Comparison of ENCODE assay signal across 23 mouse cellular contexts in genomic region chr17:56884809-56885208, GRCm38 (mm10). TPM values are rescaled to one million over a fixed set of nuclear protein-coding genes. Genes with fewer than 3 reads are reported as not detected.
A peak's percentile ranks its signal among the peaks of the same experiment; 100 is the strongest.
DNase-seq lines count a peak whose midpoint lies in the region; ATAC-seq and TF ChIP-seq lines count a peak whose summit lies in the region.
"Had no signal": no experiment of that assay in that cellular context is flagged by ENCODE, and none has a peak within 500 bp of the region (broad histone marks: within the 10 kb centered on the region; RNA-seq: fewer than 3 reads in every experiment).

No protein-coding gene starts in this region.

- no peak overlapping the region for H3K4me3 ChIP-seq in heart, embryonic 15.5 days
- peak overlapping the region; percentile 6 to 43; a peak in 3 of 4 replicates for H3K4me3 ChIP-seq in ES-E14 (ENCODE audit: insufficient read depth in 1 of 2, low read depth in 1 of 2, low read length in 2 of 2, poor library complexity in 1 of 2, severe bottlenecking in 1 of 2)
- no peak overlapping the region for H3K4me3 ChIP-seq in midbrain, postnatal 0 days (ENCODE audit: low read depth, low read length)
- H3K4me3 ChIP-seq: erythroblast, embryonic 14.5 days; hindbrain, embryonic 12.5 days; kidney, embryonic 15.5 days; midbrain, embryonic 15.5 days; neural tube, embryonic 12.5 days had no signal

- no peak for TF ChIP-seq CTCF in midbrain, postnatal 0 days (IDR thresholded peaks at IDR 0.05)

- H3K27ac ChIP-seq in heart, embryonic 15.5 days, result 0 out of 2 replicates have a peak overlapping the region, but pooled peaks have one; percentile 9
- peak overlapping the region; percentile 87 for H3K27ac ChIP-seq in ES-E14 (ENCODE audit: insufficient read depth, low read depth, low read length, poor library complexity, severe bottlenecking)
- no peak overlapping the region for H3K27ac ChIP-seq in midbrain, postnatal 0 days (ENCODE audit: low read depth, low read length)
- H3K27ac ChIP-seq: hindbrain, embryonic 12.5 days; kidney, embryonic 15.5 days; midbrain, embryonic 15.5 days; neural tube, embryonic 12.5 days had no signal

- H3K4me2 ChIP-seq in heart, embryonic 15.5 days, result no peak overlapping the region
- H3K4me2 ChIP-seq in midbrain, postnatal 0 days (ENCODE audit: low read depth, low read length, poor library complexity, severe bottlenecking), result no peak overlapping the region
- H3K4me2 ChIP-seq: hindbrain, embryonic 12.5 days; kidney, embryonic 15.5 days; midbrain, embryonic 15.5 days; neural tube, embryonic 12.5 days had no signal

- in situ Hi-C loops in ES-E14 (cut with MboI; ENCODE audit: low sequenced_read_pairs in 2 of 2, unreplicated experiment in 2 of 2), result no loop called here

- intact Hi-C loops in heart, postnatal 14 days (cut with DNase I), result no loop called here
- intact Hi-C loops in gastrocnemius, postnatal 14 days (cut with DNase I; ENCODE audit: low total_unique reads), result no loop called here

- H3K9me3 ChIP-seq in heart, embryonic 15.5 days (replicated peaks), result no peaks in the 10 kb centered on the region
- no peaks in the 10 kb centered on the region for H3K9me3 ChIP-seq in ES-E14 (ENCODE audit: control insufficient read depth, insufficient read depth, low read depth, low read length)
- H3K9me3 ChIP-seq in midbrain, postnatal 0 days (ENCODE audit: low read length), result no peaks in the 10 kb centered on the region
- H3K9me3 ChIP-seq: kidney, embryonic 15.5 days; midbrain, embryonic 15.5 days; neural tube, embryonic 12.5 days had no signal

- no peaks in the 10 kb centered on the region for H3K36me3 ChIP-seq in heart, embryonic 15.5 days
- peaks cover 11% of the 10 kb centered on the region for H3K36me3 ChIP-seq in ES-E14 (ENCODE audit: control insufficient read depth, insufficient read depth, low read length, poor library complexity, severe bottlenecking)
- H3K36me3 ChIP-seq in midbrain, postnatal 0 days (ENCODE audit: insufficient read depth, low read length), result 0 out of 2 replicates have a peak, but pooled peaks cover 3% of the 10 kb centered on the region

- no peaks in the 10 kb centered on the region for H3K27me3 ChIP-seq in heart, embryonic 15.5 days
- no peaks in the 10 kb centered on the region for H3K27me3 ChIP-seq in midbrain, postnatal 0 days (ENCODE audit: insufficient read depth, low read length)
- H3K27me3 ChIP-seq: hindbrain, embryonic 12.5 days; kidney, embryonic 15.5 days; midbrain, embryonic 15.5 days; neural tube, embryonic 12.5 days had no signal

- H3K9ac ChIP-seq in heart, embryonic 15.5 days, result no peak overlapping the region
- peak overlapping the region; percentile 63; the same call in 1 of the 2 replicates for H3K9ac ChIP-seq in ES-E14 (ENCODE audit: insufficient read depth, low read depth, low read length, poor library complexity, severe bottlenecking)
- no peak overlapping the region for H3K9ac ChIP-seq in midbrain, postnatal 0 days (replicated peaks; ENCODE audit: low read length, poor library complexity, severe bottlenecking)
- H3K9ac ChIP-seq: hindbrain, embryonic 12.5 days; kidney, embryonic 15.5 days; midbrain, embryonic 15.5 days; neural tube, embryonic 12.5 days had no signal

- no peak for DNase-seq in heart, postnatal 14 days
- peak; percentile 9 to 19 for DNase-seq in B cell, adult 2 months
- no peak for DNase-seq in ES-E14 (ENCODE audit: low read depth, low spot score)
- DNase-seq in midbrain, postnatal 0 days (ENCODE audit: low spot score), result no peak
- DNase-seq in gastrocnemius, postnatal 14 days, result no peak
- DNase-seq in kidney, postnatal 25 days, result no peak
- DNase-seq: cerebellum, postnatal 25 days; left cerebral cortex, postnatal 4 days; spleen, adult 18-20 months had no signal

- 86% methylated on average over 17 of the region's 17 CpGs for WGBS in heart, embryonic 15.5 days
- 91% methylated on average over 17 of the region's 17 CpGs for WGBS in midbrain, postnatal 0 days

- H3K4me1 ChIP-seq in heart, embryonic 15.5 days (replicated peaks), result peaks cover 18% of the 10 kb centered on the region
- H3K4me1 ChIP-seq in ES-E14 (ENCODE audit: control insufficient read depth in 2 of 2, insufficient read depth in 2 of 2, low read length in 2 of 2, poor library complexity in 1 of 2), result peaks cover 4 to 19% of the 10 kb centered on the region in 2 experiments
- H3K4me1 ChIP-seq in midbrain, postnatal 0 days (ENCODE audit: insufficient read depth, low read length), result no peaks in the 10 kb centered on the region
- H3K4me1 ChIP-seq: hindbrain, embryonic 12.5 days; midbrain, embryonic 15.5 days; neural tube, embryonic 12.5 days had no signal

- no peak for ATAC-seq in heart, embryonic 15.5 days (replicated peaks; ENCODE audit: insufficient number of reproducible peaks, insufficient read depth, low FRiP score, low read depth)
- ATAC-seq in granulocyte monocyte progenitor cell, adult 5-6 weeks (replicated peaks; ENCODE audit: poor library complexity, severe bottlenecking), result peak; percentile 40; the same call in 1 of the 2 replicates
- no peak for ATAC-seq in midbrain, postnatal 0 days (ENCODE audit: low FRiP score)
- ATAC-seq: forebrain, embryonic 16.5 days; midbrain, embryonic 15.5 days had no signal

TF ChIP-seq in ES-E14, 5 proteins besides CTCF, POLR2A, EP300 and RAD21:
- no peak for TF ChIP-seq CHD2 (IDR thresholded peaks at IDR 0.05; ENCODE audit: low read depth, low read length)

RNA-seq across cellular contexts. Expression of gene 1700061G19Rik, which starts 9.5 kb away (rescaled TPM):
- polyA plus RNA-seq in heart, embryonic 15.5 days (2015; fragmentation: Nextera tagmentation; extraction: Ambion mirVana), result 0.30 and 0.43 TPM in 2 replicates
- not detected for total RNA-seq in heart, postnatal 14 days (2021)
- total RNA-seq in ES-E14 (2012; rRNA removed), result 17.3 and 24.0 TPM in 2 replicates
- total RNA-seq in granulocyte monocyte progenitor cell, adult 5-6 weeks (2014; fragmentation: Nextera tagmentation), result 0.47 TPM in 1 of 2 replicates, not detected in the other
- total RNA-seq in granulocyte monocyte progenitor cell, adult 5-6 weeks (2017), result 0.17 TPM in 1 of 2 replicates, not detected in the other
- total RNA-seq in midbrain, postnatal 0 days (2014; rRNA removed), result not detected in 2 replicates
- polyA plus RNA-seq in midbrain, postnatal 0 days (2015; fragmentation: Nextera tagmentation; extraction: Ambion mirVana), result 0.45 and 0.72 TPM in 2 replicates
- not detected for total RNA-seq in gastrocnemius, postnatal 14 days (2021)
- total RNA-seq: gastrocnemius, adult 18-20 months; heart, adult 18-20 months; liver, adult 2 months had no signal
- polyA plus RNA-seq: erythroblast, embryonic 14.5 days had no signal

RNA-seq across cellular contexts. Expression of gene Acsbg2, which starts 10.6 kb away (rescaled TPM):
- not detected in 2 replicates for polyA plus RNA-seq in heart, embryonic 15.5 days (2015; fragmentation: Nextera tagmentation; extraction: Ambion mirVana)
- not detected for total RNA-seq in heart, postnatal 14 days (2021)
- total RNA-seq in ES-E14 (2012; rRNA removed), result 0.58 and 0.90 TPM in 2 replicates
- total RNA-seq in granulocyte monocyte progenitor cell, adult 5-6 weeks (2014; fragmentation: Nextera tagmentation), result not detected in 2 replicates
- not detected in 2 replicates for total RNA-seq in granulocyte monocyte progenitor cell, adult 5-6 weeks (2017)
- 0.11 TPM in 1 of 2 replicates, not detected in the other for total RNA-seq in midbrain, postnatal 0 days (2014; rRNA removed)
- polyA plus RNA-seq in midbrain, postnatal 0 days (2015; fragmentation: Nextera tagmentation; extraction: Ambion mirVana), result not detected in 2 replicates
- total RNA-seq in gastrocnemius, postnatal 14 days (2021), result not detected
- total RNA-seq: gastrocnemius, adult 18-20 months; heart, adult 18-20 months; left cerebral cortex, postnatal 4 days; liver, adult 2 months had no signal
- polyA plus RNA-seq: embryonic facial prominence, embryonic 11.5 days; erythroblast, embryonic 14.5 days; forebrain, embryonic 16.5 days; heart, embryonic 16.5 days; hindbrain, embryonic 12.5 days; intestine, embryonic 14.5 days; kidney, embryonic 15.5 days; liver, adult 2 months; midbrain, embryonic 15.5 days; neural tube, embryonic 12.5 days had no signal

RNA-seq across cellular contexts. Expression of gene Mllt1, which starts 50.4 kb away (rescaled TPM):
- 25.8 and 35.3 TPM in 2 replicates for polyA plus RNA-seq in heart, embryonic 15.5 days (2015; fragmentation: Nextera tagmentation; extraction: Ambion mirVana)
- 10 to 100 TPM; 22.0 to 22.7 TPM for total RNA-seq in heart, postnatal 14 days (2021)
- 24.6 and 25.9 TPM in 2 replicates for total RNA-seq in ES-E14 (2012; rRNA removed)
- 20.6 and 26.9 TPM in 2 replicates for total RNA-seq in granulocyte monocyte progenitor cell, adult 5-6 weeks (2014; fragmentation: Nextera tagmentation)
- 16.6 and 17.0 TPM in 2 replicates for total RNA-seq in granulocyte monocyte progenitor cell, adult 5-6 weeks (2017)
- 136 and 145 TPM in 2 replicates for total RNA-seq in midbrain, postnatal 0 days (2014; rRNA removed)
- 60.2 and 63.5 TPM in 2 replicates for polyA plus RNA-seq in midbrain, postnatal 0 days (2015; fragmentation: Nextera tagmentation; extraction: Ambion mirVana)
- 10 to 100 TPM; 13.9 to 17.1 TPM for total RNA-seq in gastrocnemius, postnatal 14 days (2021)

RNA-seq across cellular contexts. Expression of gene Rfx2, which starts 54.0 kb away (rescaled TPM):
- polyA plus RNA-seq in heart, embryonic 15.5 days (2015; fragmentation: Nextera tagmentation; extraction: Ambion mirVana), result 4.8 and 6.3 TPM in 2 replicates
- total RNA-seq in heart, postnatal 14 days (2021), result 1 to 10 TPM; 4.3 to 6.0 TPM
- total RNA-seq in ES-E14 (2012; rRNA removed), result 15.8 and 22.5 TPM in 2 replicates
- total RNA-seq in granulocyte monocyte progenitor cell, adult 5-6 weeks (2014; fragmentation: Nextera tagmentation), result 4.4 and 6.4 TPM in 2 replicates
- total RNA-seq in granulocyte monocyte progenitor cell, adult 5-6 weeks (2017), result 1.6 and 2.8 TPM in 2 replicates
- total RNA-seq in midbrain, postnatal 0 days (2014; rRNA removed), result 5.1 and 5.7 TPM in 2 replicates
- polyA plus RNA-seq in midbrain, postnatal 0 days (2015; fragmentation: Nextera tagmentation; extraction: Ambion mirVana), result 2.3 and 3.0 TPM in 2 replicates
- 1 to 10 TPM; 3.3 to 4.7 TPM for total RNA-seq in gastrocnemius, postnatal 14 days (2021)

Comparison
In these comparisons a context has a peak if more than half of its experiments do, and no peak if none do; other contexts are left out.
1. H3K4me3 ChIP-seq: peak in ES-E14 (2 of 2); none in heart, embryonic 15.5 days (single experiment) and midbrain, postnatal 0 days (single experiment).
2. DNase-seq: peak in B cell, adult 2 months (2 of 2); none in heart, postnatal 14 days (0 of 2), ES-E14 (single experiment), midbrain, postnatal 0 days (single experiment), gastrocnemius, postnatal 14 days (single experiment) and kidney, postnatal 25 days (0 of 2).
3. RNA of gene 1700061G19Rik, which starts 9.5 kb away (total RNA-seq): 17.3 to 24.0 TPM in ES-E14; 0.17 to 0.47 TPM in granulocyte monocyte progenitor cell, adult 5-6 weeks, not detected in gastrocnemius, postnatal 14 days, not detected in heart, postnatal 14 days and not detected in midbrain, postnatal 0 days; every median in the first group is over 10 times any median in the second.